Mouse (Mus musculus): ENCODE measurements at regions not wholly inside any gene's neighbourhood (a gene's known extent, or its start where the extent isn't known, plus 50 kb on each side); places are given as distances from the start of the nearest gene placed in this dataset.
"Not testable (repeated sequence)": the region's sequence is repeated elsewhere in the genome, so short reads cannot be mapped to it uniquely, and the experiment has no call there.

DNA sequence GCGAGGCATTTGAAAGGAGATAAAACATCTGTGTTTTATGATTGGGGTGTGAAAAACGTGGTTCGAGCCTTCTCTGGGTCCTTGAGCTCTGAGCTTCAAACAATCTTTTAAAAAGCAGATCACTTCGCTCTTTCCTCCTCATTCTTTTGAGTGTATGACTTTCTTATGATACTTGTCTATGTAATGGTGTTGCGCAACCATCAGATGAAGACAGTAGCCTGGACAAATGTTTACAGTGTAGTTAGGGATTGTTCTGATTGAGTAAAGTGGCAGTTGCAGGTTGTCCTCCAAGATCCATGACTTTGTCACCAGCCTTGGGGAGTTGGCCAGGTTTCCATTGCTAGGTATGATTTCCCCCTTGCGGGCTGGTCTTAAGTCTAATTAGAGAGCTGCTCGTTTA, 116.1 kb upstream of the Pfn2 start:
- Histone ChIP-seq H3ac (ENCODE audit: control insufficient read depth, insufficient read length) (no peak overlapping the region), H3K27me3 (ENCODE audit: control insufficient read depth, insufficient read depth, insufficient read length) (peaks cover 4% of the 10 kb centered on the region), H3K79me2 (ENCODE audit: control insufficient read depth, insufficient read depth) (no peaks in the 10 kb centered on the region), H3K36me3 (ENCODE audit: control insufficient read depth, insufficient read depth) (no peaks in the 10 kb centered on the region), H3K4me3 (no peak overlapping the region), H3K4me2 (ENCODE audit: low read depth) (no peak overlapping the region)
- TF ChIP-seq MYOD1 (IDR thresholded peaks at IDR 0.05; ENCODE audit: control insufficient read depth in 1 of 3, insufficient read length in 2 of 3, low read depth in 2 of 3) (no peak), MYOG (IDR thresholded peaks at IDR 0.05; ENCODE audit: control insufficient read depth in 1 of 3, insufficient read depth in 1 of 3, insufficient read length in 2 of 3, low read depth in 2 of 3) (no peak), REST (IDR thresholded peaks at IDR 0.05; ENCODE audit: insufficient read depth, insufficient read length) (no peak), TCF12 (IDR thresholded peaks at IDR 0.05; ENCODE audit: insufficient read depth, poor library complexity, severe bottlenecking) (no peak), CEBPB (IDR thresholded peaks at IDR 0.05; ENCODE audit: insufficient read depth, poor library complexity, severe bottlenecking) (peak; percentile 64), POLR2A (IDR thresholded peaks at IDR 0.05; ENCODE audit: insufficient read length, low read depth) (no peak), E2F4 (IDR thresholded peaks at IDR 0.05; ENCODE audit: insufficient read depth) (no peak)

DNA sequence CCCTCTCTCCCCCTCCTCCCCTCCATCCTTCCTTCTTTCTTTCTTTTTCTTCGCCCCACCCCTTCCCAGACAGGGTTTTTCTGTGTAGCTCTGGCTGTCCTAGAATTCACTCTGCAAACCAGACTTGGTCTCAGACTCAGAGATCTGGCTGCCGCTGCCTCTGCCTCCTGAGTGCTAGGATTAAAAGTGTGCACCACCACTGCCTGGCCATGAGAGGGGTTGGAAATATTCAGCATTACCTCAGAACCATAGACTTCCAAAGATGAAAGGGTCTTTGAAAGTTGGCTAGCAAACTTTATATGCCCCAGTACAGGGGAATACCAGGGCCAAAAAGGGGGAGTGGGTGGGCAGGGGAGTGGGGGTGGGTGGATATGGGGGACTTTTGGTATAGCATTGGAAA, 122.7 kb upstream of the Pfn2 start:
- not testable (repeated sequence) for H3K79me2 ChIP-seq (ENCODE audit: control insufficient read depth, insufficient read depth); H3K4me3 ChIP-seq; H3ac ChIP-seq (ENCODE audit: control insufficient read depth, insufficient read length); H3K4me2 ChIP-seq (ENCODE audit: low read depth); H3K36me3 ChIP-seq (ENCODE audit: control insufficient read depth, insufficient read depth); H3K27me3 ChIP-seq (ENCODE audit: control insufficient read depth, insufficient read depth, insufficient read length)

DNA sequence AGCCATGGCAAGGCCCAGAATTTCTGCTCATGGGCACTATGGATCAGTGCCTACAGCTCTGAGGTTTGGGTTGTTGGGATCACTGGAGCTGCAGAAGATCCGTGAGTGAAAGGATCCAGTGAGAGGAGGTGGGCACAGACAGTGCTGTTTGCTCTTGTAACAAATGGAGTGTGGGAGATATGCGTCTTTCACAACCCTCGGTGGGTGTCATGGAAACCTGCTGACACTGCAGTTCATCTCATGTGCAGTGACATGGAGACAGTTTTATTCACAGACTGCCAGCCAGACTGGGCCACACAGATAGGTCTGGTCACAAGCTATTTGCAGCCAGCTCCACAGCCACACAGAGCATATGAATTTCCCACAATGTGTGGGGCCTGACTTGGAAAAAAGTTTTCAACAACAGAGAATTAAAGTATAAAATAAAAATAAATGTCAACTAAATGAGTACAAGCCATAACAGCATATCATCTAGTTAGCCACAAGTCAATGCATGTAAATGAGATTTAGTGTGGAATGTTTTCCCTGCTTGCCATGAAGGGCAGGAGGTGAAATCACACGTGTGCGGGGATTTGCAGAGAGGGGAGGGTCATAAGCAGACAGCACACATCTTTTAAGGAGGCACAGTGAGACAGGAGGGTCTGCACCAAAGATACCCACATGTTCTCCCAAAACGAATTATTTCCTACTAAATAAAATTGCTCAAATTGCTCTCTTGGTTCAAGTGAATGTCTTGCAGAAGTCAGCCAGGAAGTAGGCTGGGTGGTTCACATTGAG, 124.8 kb upstream of the Pfn2 start:
- H3K4me3 ChIP-seq, result no peak overlapping the region
- H3ac ChIP-seq (ENCODE audit: control insufficient read depth, insufficient read length), result no peak overlapping the region
- TF ChIP-seq USF1 (IDR thresholded peaks at IDR 0.05; ENCODE audit: low read depth) (no peak), MYOG (IDR thresholded peaks at IDR 0.05; ENCODE audit: control insufficient read depth in 1 of 3, insufficient read depth in 1 of 3, insufficient read length in 2 of 3, low read depth in 2 of 3) (no peak), POLR2AphosphoS2 (IDR thresholded peaks at IDR 0.05; ENCODE audit: insufficient read length, low read depth) (no peak), TCF12 (IDR thresholded peaks at IDR 0.05; ENCODE audit: insufficient read depth, poor library complexity, severe bottlenecking) (no peak), CEBPB (IDR thresholded peaks at IDR 0.05; ENCODE audit: insufficient read depth, poor library complexity, severe bottlenecking) (no peak), MAX (IDR thresholded peaks at IDR 0.05; ENCODE audit: low read depth) (no peak), POLR2A (IDR thresholded peaks at IDR 0.05; ENCODE audit: insufficient read length, low read depth) (no peak), REST (IDR thresholded peaks at IDR 0.05; ENCODE audit: insufficient read depth, insufficient read length) (no peak)
- H3K79me2 ChIP-seq (ENCODE audit: control insufficient read depth, insufficient read depth), result no peaks in the 10 kb centered on the region
- no peak overlapping the region for H3K4me2 ChIP-seq (ENCODE audit: low read depth)
- H3K27me3 ChIP-seq (ENCODE audit: control insufficient read depth, insufficient read depth, insufficient read length), result no peaks in the 10 kb centered on the region
- H3K36me3 ChIP-seq (ENCODE audit: control insufficient read depth, insufficient read depth), result no peaks in the 10 kb centered on the region

DNA sequence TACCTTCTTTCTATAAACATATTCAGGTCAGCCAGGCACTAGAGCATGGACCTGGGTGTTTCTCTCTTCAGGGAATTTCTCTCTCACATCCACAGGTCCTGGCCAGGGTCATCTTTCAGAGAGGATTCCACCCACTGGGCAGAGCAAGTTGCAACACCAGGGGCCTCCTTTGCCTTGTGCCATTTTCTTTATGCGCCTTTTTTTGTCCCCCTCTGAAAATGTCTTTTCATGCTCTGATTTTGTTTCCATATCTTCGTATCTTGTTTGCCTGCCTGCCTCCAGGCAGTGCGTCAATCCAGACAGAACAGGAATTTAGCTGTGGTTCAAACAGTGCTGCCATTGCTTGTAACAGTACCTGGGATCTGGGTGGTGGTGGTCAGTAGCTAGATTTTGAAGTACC, 125.7 kb upstream of the Pfn2 start:
- Histone ChIP-seq H3ac (ENCODE audit: control insufficient read depth, insufficient read length) (no peak overlapping the region), H3K4me2 (ENCODE audit: low read depth) (no peak overlapping the region), H3K79me2 (ENCODE audit: control insufficient read depth, insufficient read depth) (no peaks in the 10 kb centered on the region), H3K4me3 (no peak overlapping the region), H3K36me3 (ENCODE audit: control insufficient read depth, insufficient read depth) (no peaks in the 10 kb centered on the region), H3K27me3 (ENCODE audit: control insufficient read depth, insufficient read depth, insufficient read length) (no peaks in the 10 kb centered on the region)
- TF ChIP-seq USF1 (IDR thresholded peaks at IDR 0.05; ENCODE audit: low read depth) (no peak), CEBPB (IDR thresholded peaks at IDR 0.05; ENCODE audit: insufficient read depth, poor library complexity, severe bottlenecking) (no peak), SRF (IDR thresholded peaks at IDR 0.05; ENCODE audit: control insufficient read depth, insufficient read length, low read depth) (no peak), POLR2A (IDR thresholded peaks at IDR 0.05; ENCODE audit: insufficient read length, low read depth) (no peak), MYOD1 (IDR thresholded peaks at IDR 0.05; ENCODE audit: control insufficient read depth in 1 of 3, insufficient read length in 2 of 3, low read depth in 2 of 3) (no peak), TCF12 (IDR thresholded peaks at IDR 0.05; ENCODE audit: insufficient read depth, poor library complexity, severe bottlenecking) (no peak), TCF3 (IDR thresholded peaks at IDR 0.05; ENCODE audit: insufficient read length, low read depth) (no peak), E2F4 (IDR thresholded peaks at IDR 0.05; ENCODE audit: insufficient read depth) (no peak), MAX (IDR thresholded peaks at IDR 0.05; ENCODE audit: low read depth) (no peak), MYOG (IDR thresholded peaks at IDR 0.05; ENCODE audit: control insufficient read depth in 1 of 3, insufficient read depth in 1 of 3, insufficient read length in 2 of 3, low read depth in 2 of 3) (no peak), REST (IDR thresholded peaks at IDR 0.05; ENCODE audit: insufficient read depth, insufficient read length) (no peak), POLR2AphosphoS2 (IDR thresholded peaks at IDR 0.05; ENCODE audit: insufficient read length, low read depth) (no peak)

DNA sequence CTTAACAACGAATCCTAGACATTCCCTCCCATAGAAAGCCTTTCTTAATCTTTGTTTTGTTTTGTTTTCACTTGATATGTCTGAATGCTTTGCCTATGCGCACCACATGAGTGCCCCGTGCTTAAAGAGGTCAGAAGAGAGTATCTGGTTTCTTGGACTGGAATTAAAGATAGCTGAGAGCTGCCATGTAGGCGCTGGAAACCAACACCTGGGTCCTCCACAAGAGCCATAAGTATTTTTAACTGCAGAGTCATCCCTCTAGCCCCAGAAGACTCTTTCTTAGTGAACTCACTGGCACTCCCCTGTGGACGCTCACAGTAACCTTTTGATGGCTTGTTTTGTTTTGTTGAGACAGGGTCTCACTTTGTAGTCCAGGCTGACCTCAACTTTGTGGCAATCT, 127.5 kb upstream of the Pfn2 start:
- Histone ChIP-seq H3K36me3 (ENCODE audit: control insufficient read depth, insufficient read depth) (no peaks in the 10 kb centered on the region), H3K4me3 (no peak overlapping the region), H3ac (ENCODE audit: control insufficient read depth, insufficient read length) (no peak overlapping the region), H3K79me2 (ENCODE audit: control insufficient read depth, insufficient read depth) (no peaks in the 10 kb centered on the region), H3K4me2 (ENCODE audit: low read depth) (no peak overlapping the region), H3K27me3 (ENCODE audit: control insufficient read depth, insufficient read depth, insufficient read length) (no peaks in the 10 kb centered on the region)
- TF ChIP-seq CEBPB (IDR thresholded peaks at IDR 0.05; ENCODE audit: insufficient read depth, poor library complexity, severe bottlenecking) (no peak), TCF12 (IDR thresholded peaks at IDR 0.05; ENCODE audit: insufficient read depth, poor library complexity, severe bottlenecking) (no peak), MAX (IDR thresholded peaks at IDR 0.05; ENCODE audit: low read depth) (no peak), REST (IDR thresholded peaks at IDR 0.05; ENCODE audit: insufficient read depth, insufficient read length) (no peak), TCF3 (IDR thresholded peaks at IDR 0.05; ENCODE audit: insufficient read length, low read depth) (no peak), SRF (IDR thresholded peaks at IDR 0.05; ENCODE audit: control insufficient read depth, insufficient read length, low read depth) (no peak), POLR2A (IDR thresholded peaks at IDR 0.05; ENCODE audit: insufficient read length, low read depth) (no peak), E2F4 (IDR thresholded peaks at IDR 0.05; ENCODE audit: insufficient read depth) (no peak), POLR2AphosphoS2 (IDR thresholded peaks at IDR 0.05; ENCODE audit: insufficient read length, low read depth) (no peak), MYOD1 (IDR thresholded peaks at IDR 0.05; ENCODE audit: control insufficient read depth in 1 of 3, insufficient read length in 2 of 3, low read depth in 2 of 3) (no peak), USF1 (IDR thresholded peaks at IDR 0.05; ENCODE audit: low read depth) (no peak), MYOG (IDR thresholded peaks at IDR 0.05; ENCODE audit: control insufficient read depth in 1 of 3, insufficient read depth in 1 of 3, insufficient read length in 2 of 3, low read depth in 2 of 3) (no peak)
